Mouse (Mus musculus): ENCODE measurements at regions not wholly inside any gene's neighbourhood (a gene's known extent, or its start where the extent isn't known, plus 50 kb on each side); places are given as distances from the start of the nearest gene placed in this dataset.

GRCm38 (mm10) chr3:6681411-6681810 is 61.2 kb upstream of the 1700008P02Rik start:
- DNase-seq: no peak
- Histone ChIP-seq H3K27ac (ENCODE audit: insufficient read depth, low read length) (no peak overlapping the region), H3K4me1 (ENCODE audit: control insufficient read depth, insufficient read depth, low read length) (no peaks in the 10 kb centered on the region), H3K4me3 (replicated peaks; ENCODE audit: insufficient read depth, low read depth, low read length) (no peak overlapping the region), H3K27me3 (ENCODE audit: control insufficient read depth, insufficient read depth, low read length) (no peaks in the 10 kb centered on the region)
- 72% methylated on average over 2 of the region's 2 CpGs for WGBS
- no peak for TF ChIP-seq CTCF (IDR thresholded peaks at IDR 0.05; ENCODE audit: borderline replicate concordance, insufficient read depth, low read depth, low read length)

- Histone ChIP-seq H3K27ac (ENCODE audit: insufficient read depth, low read length) (no peak overlapping the region), H3K4me1 (ENCODE audit: control insufficient read depth, insufficient read depth, low read length) (no peaks in the 10 kb centered on the region), H3K4me3 (replicated peaks; ENCODE audit: insufficient read depth, low read depth, low read length) (no peak overlapping the region), H3K27me3 (ENCODE audit: control insufficient read depth, insufficient read depth, low read length) (no peaks in the 10 kb centered on the region)
- DNase-seq: no peak
- 91% methylated on average over 4 of the region's 4 CpGs for WGBS
- TF ChIP-seq POLR2A (IDR thresholded peaks at IDR 0.05; ENCODE audit: borderline replicate concordance, insufficient read depth, low read length): no peak
- no peak for TF ChIP-seq CTCF (IDR thresholded peaks at IDR 0.05; ENCODE audit: borderline replicate concordance, insufficient read depth, low read depth, low read length)
Measured at GRCm38 (mm10) chr3:6676382-6676781, 56.1 kb upstream of the 1700008P02Rik start.

- DNase-seq: no peak
- no peak for TF ChIP-seq POLR2A (IDR thresholded peaks at IDR 0.05; ENCODE audit: borderline replicate concordance, insufficient read depth, low read length)
- H3K27ac ChIP-seq (ENCODE audit: insufficient read depth, low read length): no peak overlapping the region
- 49% methylated on average over 3 of the region's 3 CpGs for WGBS
- H3K4me3 ChIP-seq (replicated peaks; ENCODE audit: insufficient read depth, low read depth, low read length): no peak overlapping the region
- H3K27me3 ChIP-seq (ENCODE audit: control insufficient read depth, insufficient read depth, low read length): no peaks in the 10 kb centered on the region
- H3K4me1 ChIP-seq (ENCODE audit: control insufficient read depth, insufficient read depth, low read length): no peaks in the 10 kb centered on the region
Measured at GRCm38 (mm10) chr3:6675354-6675753, 55.1 kb upstream of the 1700008P02Rik start.
